Mouse (Mus musculus): ENCODE results near the gene Rhox11. TPM values are rescaled to one million over a fixed set of nuclear protein-coding genes. Genes with fewer than 3 reads are reported as not detected.
"Not testable (repeated sequence)": the region's sequence is repeated elsewhere in the genome, so short reads cannot be mapped to it uniquely, and the experiment has no call there.

The Rhox11 gene
- total and polyA plus RNA-seq, 2 experiments from 2014 or later, result not detected

GRCm38 (mm10) chrX:38061544-38061943, 23.4 kb downstream of the Rhox11 start:
- TF ChIP-seq CTCF (IDR thresholded peaks at IDR 0.05; ENCODE audit: low read depth), result peak; percentile 43
- TF ChIP-seq EP300 (IDR thresholded peaks at IDR 0.05; ENCODE audit: low read depth), result no peak
- no peaks in the 10 kb centered on the region for H3K36me3 ChIP-seq (replicated peaks; ENCODE audit: control insufficient read depth, insufficient read depth, low read length)
- ATAC-seq (ENCODE audit: insufficient read depth, low read depth) (no peak), DNase-seq (ENCODE audit: low spot score) (peak; percentile 9)
- WGBS, result 0% methylated on average over 1 of the region's 1 CpGs
- H3K4me3 ChIP-seq (ENCODE audit: low read depth, low read length), result no peak overlapping the region
- H3K4me1 ChIP-seq (ENCODE audit: control insufficient read depth, insufficient read depth), result no peaks in the 10 kb centered on the region
- no peak overlapping the region for H3K4me2 ChIP-seq (ENCODE audit: low read depth, low read length)
- H3K27ac ChIP-seq (ENCODE audit: low read depth), result no peak overlapping the region
- H3K9ac ChIP-seq (replicated peaks; ENCODE audit: low read depth, low read length), result no peak overlapping the region
- no peaks in the 10 kb centered on the region for H3K27me3 ChIP-seq (ENCODE audit: control insufficient read depth, insufficient read depth, low read length)
- no peaks in the 10 kb centered on the region for H3K9me3 ChIP-seq (replicated peaks; ENCODE audit: control insufficient read depth, low read length)

DNA sequence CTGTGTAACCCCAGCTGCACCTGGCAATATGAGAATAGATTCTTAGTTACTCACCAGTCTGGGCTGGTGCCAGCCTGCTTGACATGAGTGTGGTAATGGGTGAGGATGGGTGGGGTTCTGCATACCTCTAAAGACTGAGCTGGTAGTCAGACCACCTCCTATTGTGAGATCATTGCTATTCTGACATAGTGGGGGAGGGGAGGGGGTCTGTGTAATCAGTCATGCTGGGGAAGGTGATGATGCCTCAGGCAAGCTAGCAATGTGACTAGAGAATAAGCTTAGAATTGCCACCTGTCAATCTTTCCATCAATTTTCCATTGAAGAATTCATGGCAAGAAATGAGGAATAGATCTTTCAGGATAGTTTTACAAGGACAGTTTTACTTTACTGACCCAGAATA, 41.9 kb downstream of the Rhox11 start, which contains the start of gene Btg1-ps2:
Btg1-ps2 (minus strand) TSS at position 101 of the 400 bp plus-strand sequence.
- not testable (repeated sequence) for H3K36me3 ChIP-seq (replicated peaks; ENCODE audit: control insufficient read depth, insufficient read depth, low read length); DNase-seq (ENCODE audit: low spot score); ATAC-seq (ENCODE audit: insufficient read depth, low read depth); H3K27me3 ChIP-seq (ENCODE audit: control insufficient read depth, insufficient read depth, low read length); H3K4me2 ChIP-seq (ENCODE audit: low read depth, low read length); H3K9me3 ChIP-seq (replicated peaks; ENCODE audit: control insufficient read depth, low read length); H3K9ac ChIP-seq (replicated peaks; ENCODE audit: low read depth, low read length); H3K4me1 ChIP-seq (ENCODE audit: control insufficient read depth, insufficient read depth); H3K27ac ChIP-seq (ENCODE audit: low read depth); H3K4me3 ChIP-seq (ENCODE audit: low read depth, low read length)

DNA sequence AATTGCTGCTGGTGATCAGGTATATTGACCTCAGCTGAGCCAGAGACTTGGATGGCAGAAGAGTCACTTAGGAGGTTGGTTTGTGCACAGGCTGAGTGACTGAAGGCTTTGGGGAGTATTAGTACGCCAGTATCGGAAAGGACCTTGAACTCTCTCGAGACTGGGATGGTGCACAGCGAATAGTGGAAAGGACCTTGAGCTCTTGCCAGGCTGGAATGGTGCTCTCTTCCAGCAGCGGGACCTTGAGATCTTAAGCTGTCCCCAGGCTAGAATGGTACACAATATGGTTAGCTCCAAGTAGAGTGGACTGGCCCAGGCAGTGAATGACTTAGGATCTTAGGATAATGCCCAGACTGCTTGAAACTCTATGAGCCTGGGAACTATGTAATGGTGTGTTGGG, 45.3 kb downstream of the Rhox11 start:
- no peak overlapping the region for H3K9ac ChIP-seq (replicated peaks; ENCODE audit: low read depth, low read length)
- no peak for TF ChIP-seq EP300 (IDR thresholded peaks at IDR 0.05; ENCODE audit: low read depth)
- no peak for TF ChIP-seq CTCF (IDR thresholded peaks at IDR 0.05; ENCODE audit: low read depth)
- no peaks in the 10 kb centered on the region for H3K9me3 ChIP-seq (replicated peaks; ENCODE audit: control insufficient read depth, low read length)
- H3K4me3 ChIP-seq (ENCODE audit: low read depth, low read length), result no peak overlapping the region
- ATAC-seq (ENCODE audit: insufficient read depth, low read depth), result no peak
- no peaks in the 10 kb centered on the region for H3K27me3 ChIP-seq (ENCODE audit: control insufficient read depth, insufficient read depth, low read length)
- no peaks in the 10 kb centered on the region for H3K4me1 ChIP-seq (ENCODE audit: control insufficient read depth, insufficient read depth)
- no peak overlapping the region for H3K27ac ChIP-seq (ENCODE audit: low read depth)
- 82% methylated on average over 5 of the region's 5 CpGs for WGBS
- no peak overlapping the region for H3K4me2 ChIP-seq (ENCODE audit: low read depth, low read length)
- no peaks in the 10 kb centered on the region for H3K36me3 ChIP-seq (replicated peaks; ENCODE audit: control insufficient read depth, insufficient read depth, low read length)
- no peak for DNase-seq (ENCODE audit: low spot score)

DNA sequence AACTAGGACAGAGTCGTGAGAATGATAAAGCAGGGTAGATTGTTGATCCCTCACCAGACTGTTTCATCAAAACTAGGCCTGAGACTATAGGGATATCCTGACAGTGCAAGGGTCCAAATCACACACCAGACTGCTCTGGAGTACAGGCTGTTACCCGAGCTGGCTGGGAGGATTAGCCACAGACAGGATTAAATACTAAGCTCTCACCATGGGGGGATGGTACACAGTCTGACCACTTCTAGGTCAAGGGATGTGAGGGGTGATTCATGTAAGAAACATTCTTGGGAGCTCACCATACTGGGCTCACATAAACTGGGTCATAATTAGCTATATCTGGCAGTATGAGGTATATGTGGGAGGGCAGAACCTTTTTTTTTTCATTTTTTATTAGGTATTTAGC, 51.1 kb downstream of the Rhox11 start:
- Histone ChIP-seq H3K27me3 (ENCODE audit: control insufficient read depth, insufficient read depth, low read length) (no peaks in the 10 kb centered on the region), H3K4me1 (ENCODE audit: control insufficient read depth, insufficient read depth) (no peaks in the 10 kb centered on the region), H3K9me3 (replicated peaks; ENCODE audit: control insufficient read depth, low read length) (no peaks in the 10 kb centered on the region), H3K9ac (replicated peaks; ENCODE audit: low read depth, low read length) (no peak overlapping the region), H3K4me2 (ENCODE audit: low read depth, low read length) (no peak overlapping the region), H3K36me3 (replicated peaks; ENCODE audit: control insufficient read depth, insufficient read depth, low read length) (no peaks in the 10 kb centered on the region), H3K4me3 (ENCODE audit: low read depth, low read length) (no peak overlapping the region), H3K27ac (ENCODE audit: low read depth) (no peak overlapping the region)
- DNase-seq (ENCODE audit: low spot score) (no peak), ATAC-seq (ENCODE audit: insufficient read depth, low read depth) (no peak)
- TF ChIP-seq EP300 (IDR thresholded peaks at IDR 0.05; ENCODE audit: low read depth) (no peak), CTCF (IDR thresholded peaks at IDR 0.05; ENCODE audit: low read depth) (no peak)
- 60% methylated on average over 2 of the region's 2 CpGs for WGBS

Other genes starting within 250 kb of the Rhox11 start
- not detected in 2 replicates for gene Rhox8, start 206.2 kb downstream of the Rhox11 start, total RNA-seq (2014; rRNA removed; ENCODE audit: low replicate concordance)
- gene Rhox8, start 206.2 kb downstream of the Rhox11 start, polyA plus RNA-seq (2015; fragmentation: Nextera tagmentation; extraction: Ambion mirVana), result 0.12 TPM in 1 of 2 replicates, not detected in the other
- gene Rhox7b, start 187.9 kb downstream of the Rhox11 start, total RNA-seq (2014; rRNA removed; ENCODE audit: low replicate concordance), result not detected in 2 replicates
- not detected in 2 replicates for gene Rhox7b, start 187.9 kb downstream of the Rhox11 start, polyA plus RNA-seq (2015; fragmentation: Nextera tagmentation; extraction: Ambion mirVana)
- not detected in 2 replicates for gene Rhox9, start 183.4 kb downstream of the Rhox11 start, total RNA-seq (2014; rRNA removed; ENCODE audit: low replicate concordance)
- gene Rhox9, start 183.4 kb downstream of the Rhox11 start, polyA plus RNA-seq (2015; fragmentation: Nextera tagmentation; extraction: Ambion mirVana), result not detected in 2 replicates
- gene Btg1-ps1, start 66.3 kb downstream of the Rhox11 start, total RNA-seq (2014; rRNA removed; ENCODE audit: low replicate concordance), result not detected in 2 replicates
- not detected in 2 replicates for gene Btg1-ps1, start 66.3 kb downstream of the Rhox11 start, polyA plus RNA-seq (2015; fragmentation: Nextera tagmentation; extraction: Ambion mirVana)
- gene Btg1-ps2, start 42.0 kb downstream of the Rhox11 start, total RNA-seq (2014; rRNA removed; ENCODE audit: low replicate concordance), result not detected in 2 replicates
- not detected in 2 replicates for gene Btg1-ps2, start 42.0 kb downstream of the Rhox11 start, polyA plus RNA-seq (2015; fragmentation: Nextera tagmentation; extraction: Ambion mirVana)
- gene Rhox10, start 18.7 kb downstream of the Rhox11 start, total RNA-seq (2014; rRNA removed; ENCODE audit: low replicate concordance), result not detected in 2 replicates
- not detected in 2 replicates for gene Rhox10, start 18.7 kb downstream of the Rhox11 start, polyA plus RNA-seq (2015; fragmentation: Nextera tagmentation; extraction: Ambion mirVana)
- gene Rhox12, start 25.8 kb upstream of the Rhox11 start, total RNA-seq (2014; rRNA removed; ENCODE audit: low replicate concordance), result not detected in 2 replicates
- gene Rhox12, start 25.8 kb upstream of the Rhox11 start, polyA plus RNA-seq (2015; fragmentation: Nextera tagmentation; extraction: Ambion mirVana), result not detected in 2 replicates
- not detected in 2 replicates for gene Rhox13, start 36.1 kb upstream of the Rhox11 start, total RNA-seq (2014; rRNA removed; ENCODE audit: low replicate concordance)
- not detected in 2 replicates for gene Rhox13, start 36.1 kb upstream of the Rhox11 start, polyA plus RNA-seq (2015; fragmentation: Nextera tagmentation; extraction: Ambion mirVana)
- gene Zbtb33, start 104.7 kb upstream of the Rhox11 start, total RNA-seq (2014; rRNA removed; ENCODE audit: low replicate concordance), result 13.0 and 14.1 TPM in 2 replicates
- 1.5 and 1.6 TPM in 2 replicates for gene Zbtb33, start 104.7 kb upstream of the Rhox11 start, polyA plus RNA-seq (2015; fragmentation: Nextera tagmentation; extraction: Ambion mirVana)
- gene Tmem255a, start 167.3 kb upstream of the Rhox11 start, total RNA-seq (2014; rRNA removed; ENCODE audit: low replicate concordance), result 15.7 and 31.9 TPM in 2 replicates
- gene Tmem255a, start 167.3 kb upstream of the Rhox11 start, polyA plus RNA-seq (2015; fragmentation: Nextera tagmentation; extraction: Ambion mirVana), result 23.0 and 23.4 TPM in 2 replicates
- not detected in 2 replicates for gene Atp1b4, start 231.0 kb upstream of the Rhox11 start, total RNA-seq (2014; rRNA removed; ENCODE audit: low replicate concordance)
- gene Atp1b4, start 231.0 kb upstream of the Rhox11 start, polyA plus RNA-seq (2015; fragmentation: Nextera tagmentation; extraction: Ambion mirVana), result 0.10 and 0.11 TPM in 2 replicates